Mouse (Mus musculus) layer of hippocampus, adult 2 months (tissue): ENCODE measurements at regions not wholly inside any gene's neighbourhood (a gene's known extent, or its start where the extent isn't known, plus 50 kb on each side); places are given as distances from the start of the nearest gene placed in this dataset.

Experiments used
- DNase-seq, 2 experiments: peaks; one replicate each; pipeline ENCODE4 v3.0.0; 2022; ENCODE audit warnings: low spot score in 2 of 2
- H3K27ac ChIP-seq: fragments of 200-600 bp; 2 replicates; pipeline ENCODE4 v1.8.1; 2022
- H3K4me3 ChIP-seq: fragments of 200-600 bp; 2 replicates; pipeline ENCODE4 v1.8.1; 2022; ENCODE audit warnings: mild to moderate bottlenecking
- CTCF ChIP-seq: fragments of 200-600 bp; conservative IDR thresholded peaks from 2 replicates; pipeline ENCODE4 v1.8.1; 2022; ENCODE audit warnings: antibody characterized with exemption, mild to moderate bottlenecking, moderate library complexity

- TF ChIP-seq CTCF: no peak
- Histone ChIP-seq H3K27ac (no peak overlapping the region), H3K4me3 (no peak overlapping the region)
- DNase-seq: no peak
Observed at GRCm38 (mm10) chr3:38102985-38103384, 378.7 kb upstream of the Gm5148 start.

GRCm38 (mm10) chr3:38102181-38102580 lies 377.9 kb upstream of the Gm5148 start:
- no peak for DNase-seq
- Histone ChIP-seq H3K27ac (no peak overlapping the region), H3K4me3 (no peak overlapping the region)
- TF ChIP-seq CTCF: no peak

GRCm38 (mm10) chr3:38094370-38094979 lies 370.2 kb upstream of the Gm5148 start:
- peak; percentile 12 to 15 for DNase-seq
- no peak overlapping the region for H3K27ac ChIP-seq
- TF ChIP-seq CTCF: peak; percentile 42
- H3K4me3 ChIP-seq: no peak overlapping the region

- no peak overlapping the region for H3K4me3 ChIP-seq
- no peak for TF ChIP-seq CTCF
- DNase-seq: no peak
- H3K27ac ChIP-seq: no peak overlapping the region
Observed at GRCm38 (mm10) chr3:38084548-38084947, 360.3 kb upstream of the Gm5148 start.

GRCm38 (mm10) chr3:38082386-38082785 lies 358.1 kb upstream of the Gm5148 start:
- no peak for DNase-seq
- no peak for TF ChIP-seq CTCF
- Histone ChIP-seq H3K4me3 (no peak overlapping the region), H3K27ac (no peak overlapping the region)

- TF ChIP-seq CTCF: no peak
- H3K4me3 ChIP-seq: no peak overlapping the region
- no peak overlapping the region for H3K27ac ChIP-seq
- no peak for DNase-seq
Observed at GRCm38 (mm10) chr3:38076835-38077234, 352.5 kb upstream of the Gm5148 start.

- no peak for DNase-seq
- no peak for TF ChIP-seq CTCF
- Histone ChIP-seq H3K4me3 (no peak overlapping the region), H3K27ac (no peak overlapping the region)
Observed at GRCm38 (mm10) chr3:38073946-38074345, 349.7 kb upstream of the Gm5148 start.

GRCm38 (mm10) chr3:38055627-38056026 lies 331.3 kb upstream of the Gm5148 start:
- no peak for DNase-seq
- no peak overlapping the region for H3K4me3 ChIP-seq
- no peak for TF ChIP-seq CTCF
- no peak overlapping the region for H3K27ac ChIP-seq

GRCm38 (mm10) chr3:38052941-38053340 lies 328.7 kb upstream of the Gm5148 start:
- no peak overlapping the region for H3K4me3 ChIP-seq
- no peak for TF ChIP-seq CTCF
- H3K27ac ChIP-seq: no peak overlapping the region
- no peak for DNase-seq

GRCm38 (mm10) chr3:38051748-38052147 lies 327.5 kb upstream of the Gm5148 start:
- DNase-seq: no peak
- no peak overlapping the region for H3K4me3 ChIP-seq
- TF ChIP-seq CTCF: no peak
- H3K27ac ChIP-seq: no peak overlapping the region

- DNase-seq: no peak
- no peak for TF ChIP-seq CTCF
- no peak overlapping the region for H3K4me3 ChIP-seq
- H3K27ac ChIP-seq: no peak overlapping the region
Observed at GRCm38 (mm10) chr3:38050856-38051255, 326.6 kb upstream of the Gm5148 start.

GRCm38 (mm10) chr3:38050366-38050765 lies 326.1 kb upstream of the Gm5148 start:
- Histone ChIP-seq H3K27ac (no peak overlapping the region), H3K4me3 (no peak overlapping the region)
- no peak for DNase-seq
- no peak for TF ChIP-seq CTCF

GRCm38 (mm10) chr3:38049290-38049689 lies 325.0 kb upstream of the Gm5148 start:
- TF ChIP-seq CTCF: no peak
- H3K4me3 ChIP-seq: no peak overlapping the region
- no peak for DNase-seq
- H3K27ac ChIP-seq: no peak overlapping the region

GRCm38 (mm10) chr3:38047445-38047844 lies 323.2 kb upstream of the Gm5148 start:
- H3K27ac ChIP-seq: no peak overlapping the region
- no peak overlapping the region for H3K4me3 ChIP-seq
- no peak for TF ChIP-seq CTCF
- no peak for DNase-seq

- no peak for TF ChIP-seq CTCF
- DNase-seq: no peak
- Histone ChIP-seq H3K27ac (no peak overlapping the region), H3K4me3 (no peak overlapping the region)
Observed at GRCm38 (mm10) chr3:38046611-38047010, 322.3 kb upstream of the Gm5148 start.
